Mouse (Mus musculus) MEL (cell line): Measurements from ENCODE around the gene Gadd45gip1. TPM values are rescaled to one million over a fixed set of nuclear protein-coding genes. Genes with fewer than 3 reads are reported as not detected.

Source experiments
- DNase-seq: peaks from one replicate; pipeline ENCODE4 v3.0.0; 2011; ENCODE audit warnings: low read depth, low spot score
- H3K27ac ChIP-seq: 2 replicates; pipeline ENCODE4 v1.5.1; 2012; ENCODE audit warnings: low read depth, mild to moderate bottlenecking, control low read depth, low read length, moderate library complexity; ENCODE audit not compliant: control insufficient read depth
- H3K27me3 ChIP-seq, 2 experiments: fragments of 150-350 bp in 1 of 2; sonication (generic) in 1 of 2; 2 replicates each; pipeline ENCODE4 v1.6.1; 2012; ENCODE audit warnings: low read length in 2 of 2, mild to moderate bottlenecking in 2 of 2, improper control_type of control experiment in 1 of 2, moderate library complexity in 1 of 2; ENCODE audit not compliant: insufficient read depth in 2 of 2, control insufficient read depth in 1 of 2
- H3K36me3 ChIP-seq, 2 experiments: 2 replicates each; pipeline ENCODE4 v1.6.1; 2012 to 2014; ENCODE audit warnings: low read length in 2 of 2, improper control_type of control experiment in 1 of 2, inconsistent platforms in 1 of 2, mild to moderate bottlenecking in 1 of 2; ENCODE audit not compliant: insufficient read depth in 2 of 2, control insufficient read depth in 1 of 2
- H3K4me1 ChIP-seq, 2 experiments: fragments of 150-350 bp in 1 of 2; sonication (generic) in 1 of 2; 2 replicates each; pipeline ENCODE4 v1.6.1; 2012; ENCODE audit warnings: low read length in 2 of 2, improper control_type of control experiment in 1 of 2, mild to moderate bottlenecking in 1 of 2; ENCODE audit not compliant: insufficient read depth in 2 of 2, control insufficient read depth in 1 of 2
- H3K4me3 ChIP-seq, 2 experiments: fragments of 150-350 bp in 1 of 2; sonication (generic) in 1 of 2; 2 replicates each; pipeline ENCODE4 v1.5.1; 2012; ENCODE audit warnings: low read depth in 2 of 2, low read length in 2 of 2, mild to moderate bottlenecking in 2 of 2, moderate library complexity in 2 of 2, control low read depth in 1 of 2, improper control_type of control experiment in 1 of 2; ENCODE audit not compliant: control insufficient read depth in 1 of 2, insufficient read depth in 1 of 2
- H3K79me2 ChIP-seq: 2 replicates; pipeline ENCODE4 v1.6.1; 2012; ENCODE audit warnings: mild to moderate bottlenecking, low read length, moderate library complexity; ENCODE audit not compliant: control insufficient read depth, poor library complexity, insufficient read depth
- H3K9ac ChIP-seq: 2 replicates; pipeline ENCODE4 v1.6.1; 2012; ENCODE audit warnings: low read depth, mild to moderate bottlenecking, control low read depth, low read length, moderate library complexity; ENCODE audit not compliant: control insufficient read depth, poor library complexity, severe bottlenecking
- H3K9me3 ChIP-seq: fragments of 150-350 bp; sonication (generic); replicated peaks from 2 replicates; pipeline ENCODE4 v1.6.1; 2012; ENCODE audit warnings: mild to moderate bottlenecking, low read length, improper control_type of control experiment, moderate library complexity; ENCODE audit not compliant: insufficient read depth
- BHLHE40 ChIP-seq: IDR thresholded peaks from 2 replicates; pipeline ENCODE4 v1.6.1; 2012; ENCODE audit warnings: low read depth, mild to moderate bottlenecking, inconsistent platforms, low read length, improper control_type of control experiment, borderline replicate concordance
- CHD1 ChIP-seq: IDR thresholded peaks from 2 replicates; pipeline ENCODE4 v1.6.1; 2012; ENCODE audit warnings: low read depth, mild to moderate bottlenecking, inconsistent platforms, low read length, improper control_type of control experiment
- CHD2 ChIP-seq: IDR thresholded peaks from 2 replicates; pipeline ENCODE4 v1.6.1; 2011; ENCODE audit warnings: low read length, improper control_type of control experiment
- CTCF ChIP-seq, 3 experiments: IDR thresholded peaks in 2 of 3; conservative IDR thresholded peaks in 1 of 3; 2 replicates each; pipeline ENCODE4 v1.5.1; 2011 to 2012; ENCODE audit warnings: low read length in 3 of 3, low read depth in 2 of 3, mild to moderate bottlenecking in 2 of 3, improper control_type of control experiment in 1 of 3, inconsistent platforms in 1 of 3, mixed read lengths in 1 of 3, moderate library complexity in 1 of 3; ENCODE audit not compliant: control insufficient read depth in 1 of 3, insufficient read depth in 1 of 3, poor library complexity in 1 of 3, severe bottlenecking in 1 of 3
- E2F4 ChIP-seq: IDR thresholded peaks from 2 replicates; pipeline ENCODE4 v1.6.1; 2011; ENCODE audit warnings: low read depth, low read length, improper control_type of control experiment, borderline replicate concordance
- ELF1 ChIP-seq: IDR thresholded peaks from 2 replicates; pipeline ENCODE4 v1.6.1; 2014; ENCODE audit warnings: low read depth, mild to moderate bottlenecking, inconsistent platforms, low read length, improper control_type of control experiment, moderate library complexity
- EP300 ChIP-seq, 2 experiments: IDR thresholded peaks; 2 replicates each; pipeline ENCODE4 v1.6.1; 2011; ENCODE audit warnings: improper control_type of control experiment in 2 of 2, low read length in 2 of 2, low read depth in 1 of 2, mild to moderate bottlenecking in 1 of 2
- ETS1 ChIP-seq: IDR thresholded peaks from 2 replicates; pipeline ENCODE4 v1.6.1; 2012; ENCODE audit warnings: low read depth, mild to moderate bottlenecking, inconsistent platforms, low read length, improper control_type of control experiment, moderate library complexity
- GATA1 ChIP-seq: IDR thresholded peaks from 2 replicates; pipeline ENCODE4 v1.6.1; 2011; ENCODE audit warnings: low read depth, low read length, improper control_type of control experiment
- HCFC1 ChIP-seq: IDR thresholded peaks from 2 replicates; pipeline ENCODE4 v1.6.1; 2012; ENCODE audit warnings: low read depth, mild to moderate bottlenecking, inconsistent platforms, low read length, improper control_type of control experiment, moderate library complexity
- JUND ChIP-seq: IDR thresholded peaks from 2 replicates; pipeline ENCODE4 v1.6.1; 2011; ENCODE audit warnings: low read depth, mild to moderate bottlenecking, improper control_type of control experiment, low read length
- KAT2A ChIP-seq: conservative IDR thresholded peaks from 2 replicates; pipeline ENCODE4 v1.6.1; 2012; ENCODE audit warnings: low read depth, low read length, improper control_type of control experiment, inconsistent platforms
- MAFK ChIP-seq: IDR thresholded peaks from 2 replicates; pipeline ENCODE4 v1.6.1; 2011; ENCODE audit warnings: low read depth, mild to moderate bottlenecking, low read length, improper control_type of control experiment, borderline replicate concordance
- MAX ChIP-seq: IDR thresholded peaks from 2 replicates; pipeline ENCODE4 v1.6.1; 2011; ENCODE audit warnings: low read length, improper control_type of control experiment
- MAZ ChIP-seq: IDR thresholded peaks from 2 replicates; pipeline ENCODE4 v1.6.1; 2012; ENCODE audit warnings: low read depth, mild to moderate bottlenecking, inconsistent platforms, low read length, improper control_type of control experiment
- MEF2A ChIP-seq: IDR thresholded peaks from 2 replicates; pipeline ENCODE4 v1.6.1; 2014; ENCODE audit warnings: low read depth, mild to moderate bottlenecking, inconsistent platforms, low read length, improper control_type of control experiment; ENCODE audit not compliant: poor library complexity, insufficient replicate concordance, severe bottlenecking; ENCODE audit errors: extremely low read depth
- MXI1 ChIP-seq: IDR thresholded peaks from 2 replicates; pipeline ENCODE4 v1.6.1; 2011; ENCODE audit warnings: mild to moderate bottlenecking, low read depth, low read length, improper control_type of control experiment
- MYB ChIP-seq: IDR thresholded peaks from 2 replicates; pipeline ENCODE4 v1.6.1; 2011; ENCODE audit warnings: mild to moderate bottlenecking, low read depth, low read length, improper control_type of control experiment
- MYC ChIP-seq: IDR thresholded peaks from 2 replicates; pipeline ENCODE4 v1.6.1; 2011; ENCODE audit warnings: low read depth, mild to moderate bottlenecking, low read length, improper control_type of control experiment, moderate library complexity
- NELFE ChIP-seq: IDR thresholded peaks from 2 replicates; pipeline ENCODE4 v1.6.1; 2011; ENCODE audit warnings: low read depth, low read length, improper control_type of control experiment
- NRF1 ChIP-seq: IDR thresholded peaks from 2 replicates; pipeline ENCODE4 v1.6.1; 2014; ENCODE audit warnings: low read depth, mild to moderate bottlenecking, inconsistent platforms, low read length, improper control_type of control experiment, moderate library complexity; ENCODE audit not compliant: poor library complexity, insufficient read depth, severe bottlenecking
- POLR2AphosphoS2 ChIP-seq: IDR thresholded peaks from 2 replicates; pipeline ENCODE4 v1.6.1; 2011; ENCODE audit warnings: low read length, improper control_type of control experiment
- POLR2AphosphoS5 ChIP-seq: IDR thresholded peaks from 2 replicates; pipeline ENCODE4 v1.6.1; 2012; ENCODE audit warnings: low read depth, borderline replicate concordance, mild to moderate bottlenecking, inconsistent platforms, low read length, moderate library complexity, mixed read lengths
- RAD21 ChIP-seq: IDR thresholded peaks from 2 replicates; pipeline ENCODE4 v1.6.1; 2011; ENCODE audit warnings: mild to moderate bottlenecking, low read depth, low read length, improper control_type of control experiment
- RCOR1 ChIP-seq: IDR thresholded peaks from 2 replicates; pipeline ENCODE4 v1.6.1; 2012; ENCODE audit warnings: low read depth, mild to moderate bottlenecking, inconsistent platforms, low read length, improper control_type of control experiment
- SMC3 ChIP-seq: IDR thresholded peaks from 2 replicates; pipeline ENCODE4 v1.6.1; 2011; ENCODE audit warnings: low read depth, low read length, improper control_type of control experiment
- TAL1 ChIP-seq: IDR thresholded peaks from 2 replicates; pipeline ENCODE4 v1.6.1; 2012; ENCODE audit warnings: mild to moderate bottlenecking, inconsistent platforms, low read length, moderate library complexity, mixed read lengths
- TBP ChIP-seq: IDR thresholded peaks from 2 replicates; pipeline ENCODE4 v1.8.0; 2011; ENCODE audit warnings: low read depth, low read length, improper control_type of control experiment
- TCF12 ChIP-seq: IDR thresholded peaks from 2 replicates; pipeline ENCODE4 v1.6.1; 2014; ENCODE audit warnings: low read depth, mild to moderate bottlenecking, inconsistent platforms, low read length, improper control_type of control experiment, moderate library complexity
- UBTF ChIP-seq: IDR thresholded peaks from 2 replicates; pipeline ENCODE4 v1.6.1; 2012; ENCODE audit warnings: low read depth, mild to moderate bottlenecking, inconsistent platforms, low read length, improper control_type of control experiment, moderate library complexity, borderline replicate concordance; ENCODE audit not compliant: insufficient read depth
- USF1 ChIP-seq: IDR thresholded peaks from 2 replicates; pipeline ENCODE4 v1.6.1; 2014; ENCODE audit warnings: low read depth, mild to moderate bottlenecking, inconsistent platforms, low read length, improper control_type of control experiment, moderate library complexity
- USF2 ChIP-seq, 2 experiments: IDR thresholded peaks; 2 replicates each; pipeline ENCODE4 v1.6.1; 2011 to 2012; ENCODE audit warnings: improper control_type of control experiment in 2 of 2, low read length in 2 of 2, borderline replicate concordance in 1 of 2, inconsistent platforms in 1 of 2, low read depth in 1 of 2, mild to moderate bottlenecking in 1 of 2; ENCODE audit not compliant: insufficient read depth in 1 of 2
- ZC3H11A ChIP-seq: IDR thresholded peaks from 2 replicates; pipeline ENCODE4 v1.6.1; 2012; ENCODE audit warnings: low read depth, mild to moderate bottlenecking, inconsistent platforms, low read length, improper control_type of control experiment
- ZKSCAN1 ChIP-seq: IDR thresholded peaks from 2 replicates; pipeline ENCODE4 v1.6.1; 2012; ENCODE audit warnings: low read depth, mild to moderate bottlenecking, inconsistent platforms, low read length, improper control_type of control experiment, moderate library complexity
- ZMIZ1 ChIP-seq: IDR thresholded peaks from 2 replicates; pipeline ENCODE4 v1.6.1; 2012; ENCODE audit warnings: low read depth, mild to moderate bottlenecking, inconsistent platforms, low read length, improper control_type of control experiment, moderate library complexity
- polyA plus RNA-seq, 2 experiments: library from polyadenylated mRNA; stranded (reverse) in 1 of 2; unstranded in 1 of 2; fragments of >175 nt in 1 of 2; fragments of >200 nt in 1 of 2; gene quantifications; 2 replicates each; pipeline versions ENCODE4 v1.2.1 to v1.2.4; 2012; ENCODE audit warnings: low replicate concordance in 2 of 2, low read depth in 1 of 2; ENCODE audit not compliant: insufficient read length in 2 of 2, insufficient read depth in 1 of 2, missing spikeins in 1 of 2
- total RNA-seq: library from RNA; depleted of rRNA; stranded (reverse); fragments of 300-350 nt; gene quantifications from 2 replicates; pipeline ENCODE4 v1.2.3, GENCODE M21; 2012

Gene Gadd45gip1
- total and polyA plus RNA-seq, 3 experiments, result 51.8 to 62.9 TPM; not detected in 1

- peaks cover 31% of the 10 kb centered on the region for H3K79me2 ChIP-seq
- H3K36me3 ChIP-seq, result peaks cover 13 to 31% of the 10 kb centered on the region in 2 experiments
- TF ChIP-seq NRF1 (peak; percentile 40), NELFE (peak; percentile 100), JUND (no peak), BHLHE40 (peak; percentile 91), CHD2 (peak; percentile 86), RCOR1 (no peak), TBP (peak; percentile 99), MXI1 (peak; percentile 92), USF1 (peak; percentile 99), E2F4 (no peak), POLR2AphosphoS5 (peak; percentile 94), MAX (peak; percentile 97), HCFC1 (peak; percentile 85), USF2 (IDR thresholded peaks at IDR 0.05; ENCODE audit: borderline replicate concordance in 1 of 2, insufficient read depth in 1 of 2, low read depth in 1 of 2, low read length in 2 of 2) (peak; percentile 91 to 92), EP300 (IDR thresholded peaks at IDR 0.05; ENCODE audit: low read depth in 1 of 2, low read length in 2 of 2) (peak in 1 of 2 experiments; percentile 52; a peak in 2 of 4 replicates), MYB (no peak), MEF2A (no peak), ELF1 (peak; percentile 47; the same call in 1 of the 2 replicates), ZKSCAN1 (no peak), CTCF (IDR thresholded peaks at IDR 0.05 in 2 of 3, conservative IDR thresholded peaks at IDR 0.05 in 1 of 3; ENCODE audit: control insufficient read depth in 1 of 3, insufficient read depth in 1 of 3, low read depth in 2 of 3, low read length in 3 of 3, poor library complexity in 1 of 3, severe bottlenecking in 1 of 3) (0 out of 6 replicates have a peak, but pooled peaks of 1 of the 3 experiments have one; percentile 16), POLR2AphosphoS2 (peak; percentile 99), UBTF (0 out of 2 replicates have a peak, but pooled peaks have one; percentile 45), KAT2A (peak; percentile 70; the same call in 1 of the 2 replicates), GATA1 (no peak), RAD21 (no peak), TAL1 (no peak), ZMIZ1 (peak; percentile 100), MAFK (no peak), MYC (peak; percentile 72), MAZ (peak; percentile 99), SMC3 (no peak), ZC3H11A (no peak), CHD1 (no peak), TCF12 (peak; percentile 76), ETS1 (peak; percentile 57)
Measured at GRCm38 (mm10) chr8:84846722-84847572, 15.6 kb downstream of the Gadd45gip1 start, which contains the start of gene Calr. Gene Calr (minus strand): TSS chr8:84846934.

More at GRCm38 (mm10) chr8:84846722-84847572, 15.6 kb downstream of the Gadd45gip1 start, which contains the start of gene Calr:
- H3K4me1 ChIP-seq, result peaks cover 7 to 18% of the 10 kb centered on the region in 2 experiments; a peak in 3 of 4 replicates
- peak within 1 kb of the TSS; percentile 92 for H3K9ac ChIP-seq
- peak within 1 kb of the TSS; percentile 98 for H3K27ac ChIP-seq
- H3K4me3 ChIP-seq, result peak within 1 kb of the TSS; percentile 76 to 85
- H3K9me3 ChIP-seq, result no peaks in the 10 kb centered on the region
- DNase-seq, result peak; percentile 100
- H3K27me3 ChIP-seq, result no peaks in the 10 kb centered on the region
